18 mouse cellular contexts compared by ENCODE assay signal in the genomic region with DNA sequence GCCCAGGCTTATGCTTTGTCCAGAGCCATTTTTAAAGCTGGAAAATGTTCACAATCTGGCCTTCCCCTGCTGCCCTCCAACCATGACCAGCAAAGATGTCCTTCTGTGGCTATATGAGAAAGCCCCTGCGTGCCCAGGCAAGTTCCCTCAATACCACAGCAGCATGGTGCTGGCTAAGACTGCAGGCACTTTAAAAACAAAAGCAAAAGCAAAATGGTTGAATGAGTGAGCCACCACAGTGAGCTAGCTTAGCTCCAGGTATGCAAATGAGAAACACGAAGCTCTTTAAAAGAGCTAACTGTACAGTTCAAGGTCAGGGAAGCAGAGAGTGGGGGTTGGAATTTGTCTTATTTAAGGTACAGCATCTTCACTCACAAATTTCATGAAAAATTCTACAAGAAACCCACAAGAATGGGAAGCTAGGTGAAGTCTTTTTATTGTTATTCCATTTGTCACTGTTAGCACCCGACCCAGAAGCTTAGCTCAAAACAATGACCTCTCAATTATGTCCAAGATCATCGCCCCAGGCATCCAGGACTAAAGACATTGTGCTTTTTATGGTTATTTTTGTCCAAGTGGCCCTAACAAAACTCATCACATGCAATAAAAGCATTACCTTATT.
DNase-seq lines count a peak whose midpoint lies in the region; ATAC-seq and TF ChIP-seq lines count a peak whose summit lies in the region.
"Had no signal": no experiment of that assay in that cellular context is flagged by ENCODE, and none has a peak within 500 bp of the region (broad histone marks: within the 10 kb centered on the region; RNA-seq: fewer than 3 reads in every experiment).

No protein-coding gene starts in this region.

- in situ Hi-C loops in Patski (cut with MboI; ENCODE audit: low pct_unique_long_range_greater_than_20kb): no loop called here

- CTCF ChIA-PET in Patski (lab: Charles Lee): interaction anchor here (1.1 to 1.6 kb wide), 5 partner anchors 11 to 91 kb away, joined by 3 to 4 read pairs (median 3); no protein-coding TSS in a partner anchor

- H3K27me3 ChIP-seq in Patski: no peaks in the 10 kb centered on the region
- H3K27me3 ChIP-seq: limb, embryonic 15.5 days had no signal

- ATAC-seq in Patski: no peak
- ATAC-seq: hindbrain, postnatal 0 days; liver, postnatal 0 days had no signal

- intact Hi-C loops in left cerebral cortex, postnatal 4 days (cut with DNase I): no loop called here

- POLR2A ChIA-PET in Patski (lab: Charles Lee): interaction anchor here (0.6 to 0.7 kb wide), 3 partner anchors 74 to 260 kb away, joined by 3 to 5 read pairs (median 4); no protein-coding TSS in a partner anchor

- TF ChIP-seq CTCF in Patski (IDR thresholded peaks at IDR 0.05): no peak

- DNase-seq in A20 (ENCODE audit: low read depth, low spot score): peak; percentile 69
- DNase-seq in CD4-positive, CD25-positive, alpha-beta regulatory T cell, adult 2 months (ENCODE audit: low read depth, low spot score): peak; percentile 68
- DNase-seq in Patski (ENCODE audit: low read depth, low spot score): peak; percentile 15
- DNase-seq in naive thymus-derived CD4-positive, alpha-beta T cell, adult 2 months (ENCODE audit: low read depth): peak; percentile 68
- DNase-seq in gastrocnemius, postnatal 10 days: no peak
- DNase-seq in heart, adult 9 months (ENCODE audit: low spot score in 2 of 2): no peak
- DNase-seq in left cerebral cortex, postnatal 4 days: no peak
- DNase-seq: adrenal gland, postnatal 25 days; cerebellum, adult 9-10 months; heart, postnatal 4 days; kidney, adult 8-10 months; kidney, postnatal 25 days; layer of hippocampus, adult 9-11 months; liver, postnatal 0 days; lung, postnatal 14 days; thymus, adult 18-20 months had no signal

Comparison
In these comparisons a context has a peak if more than half of its experiments do, and no peak if none do; other contexts are left out.
1. DNase-seq: peak in A20 (single experiment), CD4-positive, CD25-positive, alpha-beta regulatory T cell, adult 2 months (single experiment), Patski (single experiment) and naive thymus-derived CD4-positive, alpha-beta T cell, adult 2 months (single experiment); none in gastrocnemius, postnatal 10 days (single experiment), heart, adult 9 months (0 of 2) and left cerebral cortex, postnatal 4 days (single experiment).